Mouse (Mus musculus) spleen, postnatal 14 days (tissue): Measurements from ENCODE around the gene Epha7.

Experiments used
- DNase-seq, 2 experiments: peaks; one replicate each; pipeline ENCODE4 v3.0.0; 2021 to 2022; ENCODE audit warnings: low spot score in 2 of 2

The Epha7 gene

DNA sequence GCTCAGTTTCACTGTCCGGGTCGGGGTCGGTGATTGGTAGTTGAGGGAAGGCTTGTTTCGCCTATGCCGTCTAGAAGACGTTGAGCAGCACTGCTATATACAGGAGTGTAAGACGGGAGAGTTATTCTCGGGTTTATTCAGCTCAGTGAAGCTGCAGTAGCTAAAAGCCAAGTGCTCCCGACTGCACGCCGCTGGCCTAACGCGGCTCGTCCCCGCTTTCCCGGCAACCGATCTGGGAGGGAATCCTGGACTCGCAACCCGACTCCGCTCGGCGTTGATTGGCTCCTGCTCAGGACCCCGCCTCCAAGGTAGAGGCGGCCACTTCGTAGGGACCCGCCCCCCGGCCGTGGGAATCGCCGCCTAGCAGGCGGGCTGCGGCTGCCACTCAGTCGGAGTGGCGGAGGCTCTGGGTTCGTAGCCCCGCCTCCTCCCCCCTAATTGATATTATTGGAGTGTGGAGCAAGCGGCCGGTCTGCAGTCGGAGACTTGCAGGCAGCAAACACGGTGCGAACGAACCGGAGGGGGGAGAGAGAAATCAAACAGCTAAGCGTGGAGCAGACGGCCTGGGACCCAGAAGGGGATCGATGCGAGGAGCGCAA lies at the start of gene Epha7:
Epha7 (plus strand) TSS at position 441 of the 599 bp plus-strand sequence.
- DNase-seq: peak; percentile 40 to 53

DNA sequence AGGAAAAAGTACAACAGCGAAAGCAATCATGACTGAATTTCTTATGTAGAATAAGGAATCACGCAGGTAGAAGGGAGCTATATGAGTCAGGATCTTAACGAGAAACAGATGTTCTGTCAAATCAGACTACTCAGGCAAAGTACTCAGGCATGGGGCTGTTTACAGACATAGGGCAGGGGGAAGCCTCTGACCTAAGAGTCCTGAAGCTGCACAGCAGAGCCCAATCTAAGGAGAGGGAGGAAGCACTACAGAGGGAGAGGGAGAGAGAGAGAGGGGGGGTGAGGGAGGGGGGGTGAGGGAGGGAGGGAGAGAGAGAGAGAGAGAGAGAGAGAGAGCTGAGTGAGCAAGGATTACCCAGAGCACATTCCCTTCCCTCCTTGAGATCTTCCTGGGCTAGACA lies 29.0 kb upstream of the Epha7 start:
- no peak for DNase-seq

DNA sequence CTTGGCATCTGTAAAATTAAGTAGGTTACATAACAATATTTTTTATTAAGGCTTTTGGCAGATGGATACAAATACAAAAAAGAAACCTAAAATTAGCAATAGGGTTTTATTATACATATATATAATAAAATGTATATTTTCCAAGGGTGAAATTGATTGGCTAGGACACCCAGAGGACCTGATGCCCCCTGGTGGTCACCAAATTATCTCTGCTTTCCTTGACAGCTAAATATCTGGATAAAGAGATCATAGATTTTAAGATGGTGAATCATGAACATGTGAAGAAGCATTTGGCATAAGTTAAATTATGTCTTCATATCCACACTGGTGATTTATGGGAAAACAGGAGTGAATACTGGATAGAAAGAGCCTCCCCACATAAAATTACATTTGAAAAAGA lies 4.1 kb upstream of the Epha7 start:
- no peak for DNase-seq

DNA sequence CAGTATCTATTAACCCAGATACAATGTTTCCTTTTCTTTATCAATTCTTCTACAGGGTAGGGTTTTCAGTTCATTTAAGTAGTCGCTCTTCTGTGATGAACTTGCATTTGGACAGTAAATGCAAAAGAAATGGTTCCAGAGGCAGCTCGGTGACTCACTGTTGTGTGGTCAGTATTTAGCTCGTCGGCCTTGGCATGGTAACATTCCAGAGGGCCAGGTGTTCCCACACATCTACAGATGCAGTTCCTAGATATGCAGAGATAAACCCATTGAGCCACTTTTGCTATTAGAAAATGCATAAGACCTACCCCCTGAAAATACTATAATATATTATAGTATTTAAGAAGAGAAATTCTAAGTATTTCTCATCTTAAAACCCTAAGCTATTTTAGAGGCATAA lies 3.2 kb upstream of the Epha7 start:
- no peak for DNase-seq

DNA sequence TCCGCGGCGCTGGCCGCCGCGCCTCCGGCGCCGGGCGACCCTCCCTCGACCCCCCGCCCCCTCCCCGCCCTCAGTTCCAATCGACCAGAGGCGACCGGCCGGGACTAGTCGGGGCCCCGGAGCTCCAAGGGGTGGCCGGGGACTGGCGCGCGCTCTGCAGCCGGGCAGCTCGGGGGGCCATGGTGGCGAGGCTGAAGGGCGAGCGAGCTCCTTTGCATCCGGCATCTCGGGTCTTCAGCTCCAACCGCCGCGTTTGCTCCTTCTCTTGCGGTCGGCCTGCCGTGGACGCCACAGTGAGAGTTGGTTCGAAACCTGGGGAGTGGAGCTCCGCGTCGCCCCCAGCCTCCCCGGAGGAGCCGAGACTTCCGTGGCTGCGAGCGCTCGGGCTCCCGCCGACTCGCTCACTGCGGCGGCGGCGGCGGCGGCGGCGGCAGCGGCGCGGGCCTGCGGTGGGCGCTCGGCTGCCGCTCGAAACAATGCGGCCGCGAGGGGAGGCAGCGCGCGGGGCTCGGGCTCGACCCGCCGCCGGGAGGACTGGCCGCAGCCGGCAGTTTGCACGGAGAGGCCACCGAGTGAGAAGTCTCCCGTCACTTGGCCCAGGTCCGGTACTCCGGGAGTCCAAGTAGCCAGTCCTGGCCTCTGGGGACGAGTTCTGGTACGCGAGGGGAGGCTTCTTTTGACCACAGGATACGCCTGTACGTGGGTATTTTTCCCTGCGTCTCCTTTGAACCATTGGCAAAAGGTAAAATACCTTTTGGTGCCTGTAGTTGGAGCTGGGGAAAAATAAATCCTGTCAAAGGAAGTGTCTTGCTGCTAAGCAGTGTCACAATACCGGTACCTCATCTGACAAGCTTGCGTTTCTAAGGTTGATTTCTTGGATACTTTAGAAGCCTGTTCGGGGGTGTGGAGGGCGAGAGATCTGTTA lies 882 bp downstream of the Epha7 start:
- peak in 1 of 2 experiments; percentile 1 for DNase-seq

DNA sequence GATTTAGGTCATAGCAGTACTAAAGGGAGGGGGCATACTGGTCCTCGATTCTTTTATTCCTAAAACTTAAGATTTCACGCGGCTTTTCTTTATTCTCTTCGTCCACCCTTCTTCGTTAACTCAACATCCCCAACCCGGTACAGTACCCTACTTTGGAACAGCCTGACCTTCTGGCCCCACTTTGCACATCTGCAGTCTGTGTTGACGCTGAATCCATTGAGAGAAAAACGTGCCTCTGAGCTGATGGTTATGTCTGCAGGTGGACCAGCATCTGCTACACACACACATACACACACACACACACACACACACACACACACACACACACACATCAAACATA lies 1.5 kb downstream of the Epha7 start:
- no peak for DNase-seq

DNA sequence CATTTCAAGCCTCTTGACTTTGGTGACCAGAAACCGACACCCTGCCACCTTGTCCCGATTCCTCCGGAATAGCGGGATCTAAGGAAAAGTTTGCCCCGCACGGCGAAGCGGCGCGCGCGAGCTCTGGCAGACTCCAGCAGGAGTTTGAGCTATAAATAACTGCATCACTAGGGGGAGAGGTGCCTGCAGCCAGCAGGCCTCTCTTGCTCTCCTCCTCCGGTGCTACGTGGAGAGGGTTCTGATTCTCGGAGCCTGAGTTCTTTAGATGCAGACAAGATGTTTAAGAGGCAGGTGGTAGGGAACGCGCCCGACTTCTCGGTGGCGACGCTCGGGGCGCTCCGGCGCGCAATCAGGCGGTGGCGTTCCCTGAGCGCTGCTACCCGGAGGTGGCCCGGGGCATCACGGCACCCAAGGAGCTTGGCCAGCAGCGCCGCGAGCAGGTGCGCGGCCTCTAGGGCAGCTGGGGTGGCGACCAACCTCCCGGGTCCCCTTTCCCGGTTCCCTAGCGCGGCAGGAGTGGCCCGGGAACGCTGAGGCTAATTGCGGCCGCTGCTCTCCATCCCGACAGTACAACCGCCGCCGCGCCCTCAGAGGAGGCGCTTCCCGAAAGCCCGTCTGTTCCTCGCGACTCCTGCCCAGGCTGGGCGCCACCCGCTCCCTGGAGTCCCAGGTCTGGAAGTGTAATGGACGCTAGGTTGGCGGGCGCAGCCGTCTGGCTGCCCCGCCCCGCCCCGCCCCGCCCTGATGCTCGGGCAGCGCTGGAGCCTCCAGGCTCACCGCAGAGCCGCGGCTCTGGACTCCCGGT lies 2.1 kb downstream of the Epha7 start:
- peak in 1 of 2 experiments; percentile 2 for DNase-seq

DNA sequence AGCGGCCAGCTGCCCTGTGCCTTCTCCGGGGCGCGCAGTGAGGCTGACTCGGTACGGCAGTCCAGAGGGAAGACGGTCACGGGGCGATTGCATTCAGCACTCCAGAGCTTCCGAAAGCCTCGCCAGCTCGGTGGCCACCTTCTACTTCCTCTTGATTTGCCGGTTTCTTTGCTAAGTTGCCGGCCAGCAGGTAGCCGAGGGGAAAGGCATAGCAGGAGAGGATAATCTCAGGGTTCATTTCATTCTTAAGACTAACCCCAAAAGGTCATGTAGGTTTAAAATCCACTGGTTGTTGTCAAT lies 2.6 kb downstream of the Epha7 start:
- DNase-seq: no peak

DNA sequence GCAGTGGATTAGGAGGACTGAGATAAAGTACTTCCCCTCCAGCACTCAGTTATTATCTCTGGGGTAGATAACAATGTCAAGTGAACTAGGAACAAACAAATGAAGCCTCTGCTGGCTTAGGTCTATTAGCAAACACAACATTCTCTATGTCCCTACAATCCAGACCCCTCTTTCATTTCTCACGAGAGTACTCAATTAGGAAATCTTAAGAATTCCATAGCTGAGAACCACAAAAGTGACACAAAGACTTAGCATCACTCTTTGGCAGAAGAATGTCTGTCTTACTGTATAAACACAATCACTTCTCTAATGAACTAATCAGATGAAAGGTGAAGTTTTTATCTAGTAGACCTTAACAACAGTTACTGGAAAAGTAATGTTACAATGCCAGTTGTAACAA lies 10.7 kb downstream of the Epha7 start:
- DNase-seq: no peak

DNA sequence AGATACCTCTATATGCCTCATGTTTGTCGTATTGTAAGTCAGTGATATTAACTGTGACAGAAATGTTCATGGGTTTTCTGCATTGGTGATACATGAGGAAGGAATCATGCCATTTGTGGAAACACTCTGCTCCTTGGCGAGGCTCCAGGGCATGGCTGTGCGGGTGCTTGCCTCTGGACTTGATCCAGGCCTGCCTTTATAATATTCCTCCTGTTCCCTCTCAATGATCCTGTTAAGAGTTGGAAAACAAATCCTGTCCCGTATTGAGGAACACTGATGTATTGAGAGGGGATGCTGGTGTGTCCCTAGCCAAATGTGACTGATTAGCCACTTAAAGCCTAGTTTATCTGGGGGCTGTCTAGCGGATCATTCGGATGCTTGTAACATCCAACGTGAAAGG lies 11.7 kb downstream of the Epha7 start:
- no peak for DNase-seq

DNA sequence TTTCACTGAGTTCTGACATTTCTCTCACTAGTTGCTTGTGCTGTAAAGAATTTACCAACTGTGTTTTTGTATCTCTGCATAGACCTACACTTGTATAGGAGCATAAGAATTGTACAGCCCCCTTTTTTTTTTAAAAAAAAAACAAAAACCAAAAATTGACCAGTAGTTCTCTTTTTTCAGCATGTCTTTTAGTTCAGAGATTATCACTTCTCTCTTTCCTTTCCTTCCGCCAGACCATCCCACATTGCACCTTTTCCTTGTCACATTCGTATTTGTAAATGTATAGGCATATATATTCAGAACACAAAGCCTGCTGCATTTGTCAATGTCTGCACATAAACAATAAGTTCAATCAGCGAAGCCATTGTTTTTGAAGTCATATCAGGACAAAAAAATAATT lies 24.7 kb downstream of the Epha7 start:
- no peak for DNase-seq

DNA sequence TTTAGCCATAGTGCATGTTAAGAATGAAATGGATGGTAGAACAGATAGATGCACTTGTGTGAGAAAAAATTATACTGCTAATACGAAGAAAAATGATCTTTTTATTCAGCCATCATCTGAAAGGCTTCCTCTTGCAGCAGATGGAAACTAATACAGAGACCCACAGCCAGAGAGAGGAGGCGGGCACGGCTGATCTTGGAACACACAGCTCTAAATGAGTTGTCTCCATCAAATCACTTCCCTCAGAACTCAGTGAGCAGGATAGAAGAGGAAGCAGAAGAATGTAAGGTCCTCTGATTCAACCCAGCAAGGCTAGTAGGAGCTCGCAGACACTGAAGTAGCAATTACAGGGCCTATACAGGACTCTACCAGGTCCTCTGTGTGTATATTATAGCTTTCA lies 33.4 kb downstream of the Epha7 start:
- DNase-seq: no peak

DNA sequence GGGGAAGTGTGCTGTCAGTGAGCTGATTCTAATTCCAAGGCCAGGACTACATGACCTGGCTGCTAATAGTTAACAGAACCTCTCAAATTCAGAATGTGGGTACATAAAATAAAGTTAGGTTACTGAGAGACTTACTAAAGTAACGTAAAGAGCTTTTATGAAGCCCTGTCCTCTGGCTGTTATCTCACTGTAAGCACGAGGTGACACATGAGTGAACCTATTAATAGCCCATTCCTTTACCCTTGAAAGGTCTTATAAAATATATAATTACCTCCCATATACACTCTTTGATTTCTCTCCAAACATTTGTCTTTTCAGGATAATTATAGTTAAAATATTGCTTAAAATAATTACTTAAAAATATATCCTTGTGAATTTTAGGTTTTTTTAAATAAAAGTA lies 37.5 kb downstream of the Epha7 start:
- no peak for DNase-seq

DNA sequence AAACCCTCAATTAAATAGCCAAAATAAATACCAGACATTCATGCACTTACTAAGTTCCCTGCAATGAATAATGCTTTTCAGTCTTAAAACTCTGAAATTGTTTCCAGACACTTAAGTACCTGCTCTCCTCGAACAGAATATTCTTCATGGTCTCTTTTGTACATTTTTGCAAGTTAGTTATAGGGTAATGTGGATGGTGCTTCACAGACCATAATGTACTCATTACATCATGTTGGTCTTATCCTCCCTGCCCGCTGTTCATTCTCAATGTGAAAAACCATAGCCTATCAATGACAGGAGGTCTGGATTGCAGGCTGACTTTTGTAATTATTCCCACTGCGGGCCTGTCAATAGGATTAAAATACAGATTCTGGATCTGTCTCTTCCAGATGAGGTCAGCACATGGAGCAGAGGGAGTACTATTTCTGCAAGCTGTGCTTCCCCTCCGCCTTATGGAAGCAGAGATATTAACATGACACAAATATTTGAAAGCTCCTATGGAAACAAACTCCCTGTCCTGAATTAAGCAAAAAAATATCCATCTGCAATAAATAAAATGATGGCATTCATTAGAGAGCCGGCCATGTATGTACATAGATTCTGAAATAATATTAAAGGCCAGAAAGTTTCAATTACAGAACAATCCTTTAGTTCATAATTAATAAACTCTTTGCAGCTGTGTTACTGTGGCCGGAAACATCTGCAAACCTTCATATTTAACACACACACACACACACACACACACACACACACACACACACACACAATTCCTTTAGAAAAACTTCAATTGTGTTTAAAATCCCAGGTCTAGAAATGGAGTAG lies 50.1 kb downstream of the Epha7 start:
- no peak for DNase-seq

DNA sequence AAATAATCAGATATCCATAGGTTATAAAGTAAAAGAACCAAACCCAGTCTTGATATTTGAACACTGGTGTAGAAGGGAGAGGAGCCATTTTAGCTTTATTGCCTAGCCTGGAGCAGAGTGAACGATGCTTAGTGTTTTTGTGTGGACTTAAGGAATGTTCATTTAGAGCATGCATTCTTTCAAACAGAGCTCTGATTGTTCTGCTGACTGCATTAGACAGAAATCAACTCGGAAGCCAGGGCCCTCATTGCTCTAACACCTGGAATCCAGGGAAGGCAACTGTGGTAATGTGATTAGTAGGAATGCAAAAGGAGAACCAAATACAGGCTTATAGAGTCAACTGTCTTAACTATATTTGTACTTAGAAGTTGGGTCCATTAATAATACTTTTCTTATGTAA lies 53.5 kb downstream of the Epha7 start:
- DNase-seq: no peak

DNA sequence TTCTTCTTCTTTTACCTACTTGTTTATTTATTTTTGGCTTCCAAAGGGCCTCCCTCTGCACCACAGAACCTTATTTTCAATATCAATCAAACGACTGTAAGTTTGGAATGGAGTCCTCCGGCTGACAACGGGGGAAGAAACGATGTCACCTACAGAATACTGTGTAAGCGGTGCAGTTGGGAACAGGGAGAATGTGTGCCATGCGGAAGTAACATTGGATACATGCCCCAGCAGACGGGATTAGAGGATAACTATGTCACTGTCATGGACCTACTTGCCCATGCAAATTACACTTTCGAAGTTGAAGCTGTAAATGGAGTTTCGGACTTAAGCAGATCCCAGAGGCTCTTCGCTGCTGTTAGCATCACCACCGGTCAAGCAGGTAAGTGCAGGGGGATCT lies 58.7 kb downstream of the Epha7 start:
- DNase-seq: no peak

DNA sequence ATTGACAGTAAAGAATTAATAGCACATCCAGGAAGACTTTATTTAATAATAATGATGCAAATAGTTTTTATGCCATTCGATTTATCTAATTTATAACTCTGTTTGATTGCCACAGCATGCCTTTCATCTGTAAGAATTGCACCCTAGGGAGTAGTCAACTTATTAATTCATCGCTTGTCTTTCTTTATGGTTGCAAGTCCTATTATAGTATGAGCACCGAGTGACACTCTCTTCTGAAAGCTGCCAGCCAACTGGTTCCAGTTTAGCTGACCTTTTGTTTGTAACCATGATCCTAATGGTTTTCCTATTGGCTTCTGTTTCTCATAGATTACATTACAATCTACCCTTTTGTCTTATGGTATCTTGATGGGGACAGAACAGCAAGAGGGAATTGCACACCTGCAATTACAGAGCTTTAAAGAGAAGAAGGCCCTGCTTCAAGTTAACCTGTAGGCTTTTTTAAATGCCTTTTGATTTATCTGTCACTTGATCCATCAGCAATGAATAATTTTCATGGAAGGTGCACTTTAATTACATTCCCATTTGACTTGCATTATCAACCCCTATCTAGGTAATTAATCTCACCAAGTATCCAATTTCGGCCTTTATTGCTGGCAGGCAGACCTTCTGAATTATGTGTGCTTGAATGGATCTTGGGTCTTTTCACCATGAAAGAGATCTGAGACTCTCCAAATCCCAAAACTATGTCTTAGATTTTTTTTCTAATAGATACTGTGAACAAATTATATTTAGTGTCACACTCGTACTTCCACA lies 68.5 kb downstream of the Epha7 start:
- DNase-seq: no peak

DNA sequence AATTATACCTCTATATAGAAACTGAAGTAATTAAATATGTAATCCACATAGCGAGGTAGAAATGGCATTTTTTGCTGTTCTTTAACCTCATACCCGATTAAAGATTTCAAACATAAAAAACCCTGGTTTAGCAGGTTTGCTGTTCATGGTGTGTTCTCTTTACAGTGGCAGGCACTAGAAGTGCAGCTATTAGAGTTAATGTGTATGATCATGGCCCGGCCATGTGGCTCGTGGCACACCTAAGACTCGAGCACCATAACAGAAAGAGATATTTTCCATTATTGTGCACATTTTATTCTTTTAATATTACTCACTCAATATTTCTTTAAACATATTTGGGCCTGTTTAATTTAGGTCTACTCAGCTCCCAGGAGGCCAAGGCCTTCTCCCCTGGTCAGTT lies 76.7 kb downstream of the Epha7 start:
- DNase-seq: no peak

DNA sequence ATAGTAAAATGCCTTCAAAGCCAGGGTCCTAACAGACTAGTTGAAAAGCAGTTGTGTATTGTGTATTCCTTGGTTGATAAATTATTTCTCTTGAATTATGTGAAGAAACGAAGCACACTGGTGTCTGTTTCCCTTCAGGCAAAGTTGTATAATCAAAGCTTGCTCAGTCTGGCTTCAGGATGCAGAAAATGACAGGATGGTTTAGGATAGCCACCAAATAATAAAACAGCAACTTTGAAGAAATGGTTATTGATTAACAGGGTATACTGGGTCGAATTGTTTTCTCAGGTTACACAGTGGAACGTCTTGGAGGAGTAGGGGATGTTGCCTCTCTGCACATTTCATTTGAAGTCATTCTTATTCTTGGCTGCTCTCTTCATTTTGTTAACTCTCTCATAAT lies 77.2 kb downstream of the Epha7 start:
- no peak for DNase-seq

DNA sequence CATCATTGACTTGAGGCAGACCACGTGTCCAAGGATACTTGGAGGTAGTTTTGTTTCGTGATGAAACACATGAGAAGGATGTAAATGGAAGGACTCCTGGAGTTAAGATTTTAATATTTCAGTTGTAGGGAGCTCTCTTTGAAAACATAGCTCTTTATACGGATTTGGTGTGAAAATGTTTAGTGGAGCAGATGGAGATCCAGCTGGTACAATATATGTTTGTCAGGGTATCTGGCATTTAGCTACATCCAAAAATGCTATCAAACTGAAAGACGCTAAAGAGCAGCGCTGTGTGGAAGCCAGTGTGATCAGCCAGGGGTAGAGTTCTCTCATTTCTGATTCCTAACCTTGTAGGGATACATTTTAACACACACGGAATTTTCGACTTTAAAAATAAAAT lies 82.5 kb downstream of the Epha7 start:
- no peak for DNase-seq

DNA sequence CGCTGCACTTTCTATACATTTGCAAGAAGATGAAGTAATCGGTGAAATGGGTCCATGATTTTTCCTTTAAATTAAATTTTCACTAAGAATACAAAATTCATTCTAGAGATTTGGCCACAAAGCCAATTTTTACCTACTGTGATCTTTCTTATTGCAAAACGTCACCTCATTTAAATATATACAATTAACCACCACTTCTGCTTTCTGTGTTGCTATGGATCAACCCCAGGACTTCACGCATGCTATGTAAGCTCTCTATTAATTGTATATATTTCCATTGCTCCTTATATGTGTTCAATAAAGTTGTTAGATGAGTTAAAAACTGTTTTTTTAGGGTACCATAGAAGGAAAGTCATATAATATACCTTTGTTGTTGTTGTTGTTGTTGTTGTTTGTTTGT lies 86.4 kb downstream of the Epha7 start:
- DNase-seq: no peak
